Mouse (Mus musculus): ENCODE data around the gene Slc24a2.

- no peak for TF ChIP-seq CTCF (IDR thresholded peaks at IDR 0.05; ENCODE audit: borderline replicate concordance, extremely low read depth, insufficient read depth, insufficient read length)
- TF ChIP-seq POLR2A (IDR thresholded peaks at IDR 0.05; ENCODE audit: borderline replicate concordance, extremely low read depth, insufficient read depth, insufficient read length, poor library complexity, severe bottlenecking), result no peak
Observed at GRCm38 (mm10) chr4:87035701-87036100, 194.6 kb downstream of the Slc24a2 start.

All from brain, embryonic 14.5 days (tissue).